ENCODE assay signal across 28 mouse cellular contexts in genomic region chr7:119394050-119394732, GRCm38 (mm10).
DNase-seq lines count a peak whose midpoint lies in the region; ATAC-seq and TF ChIP-seq lines count a peak whose summit lies in the region.
"Had no signal": no experiment of that assay in that cellular context is flagged by ENCODE, and none has a peak within 500 bp of the region (broad histone marks: within the 10 kb centered on the region; RNA-seq: fewer than 3 reads in every experiment).

No protein-coding gene starts in this region.

- H3K4me2 ChIP-seq in hindbrain, embryonic 16.5 days (ENCODE audit: low read length), result no peak overlapping the region
- no peak overlapping the region for H3K4me2 ChIP-seq in hindbrain, postnatal 0 days (ENCODE audit: low read depth, low read length)
- H3K4me2 ChIP-seq in kidney, embryonic 14.5 days (replicated peaks; ENCODE audit: low read depth, low read length), result no peak overlapping the region
- no peak overlapping the region for H3K4me2 ChIP-seq in intestine, embryonic 14.5 days (ENCODE audit: low read length)
- H3K4me2 ChIP-seq: embryonic facial prominence, embryonic 12.5 days; limb, embryonic 15.5 days; liver, embryonic 13.5 days; midbrain, embryonic 15.5 days; neural tube, embryonic 12.5 days had no signal

- peak overlapping the region; percentile 17; the same call in 1 of the 2 replicates for H3K27ac ChIP-seq in hindbrain, embryonic 16.5 days (ENCODE audit: low read depth, low read length)
- no peak overlapping the region for H3K27ac ChIP-seq in hindbrain, postnatal 0 days
- no peak overlapping the region for H3K27ac ChIP-seq in kidney, embryonic 14.5 days (ENCODE audit: low read depth, low read length)
- H3K27ac ChIP-seq in intestine, embryonic 14.5 days (ENCODE audit: low read depth), result no peak overlapping the region
- H3K27ac ChIP-seq: embryonic facial prominence, embryonic 12.5 days; limb, embryonic 10.5 days; limb, embryonic 15.5 days; liver, embryonic 13.5 days; macrophage; midbrain, embryonic 15.5 days; neural tube, embryonic 12.5 days had no signal

- TF ChIP-seq CTCF in hindbrain, postnatal 0 days (IDR thresholded peaks at IDR 0.05; ENCODE audit: low read depth), result no peak

- WGBS in hindbrain, embryonic 16.5 days, result 70% methylated on average over 13 of the region's 13 CpGs
- 68% methylated on average over 13 of the region's 13 CpGs for WGBS in hindbrain, postnatal 0 days
- 74% methylated on average over 13 of the region's 13 CpGs for WGBS in kidney, embryonic 14.5 days
- 48% methylated on average over 13 of the region's 13 CpGs for WGBS in intestine, embryonic 14.5 days

- no peak overlapping the region for H3K9ac ChIP-seq in hindbrain, embryonic 16.5 days (ENCODE audit: low read depth, low read length)
- no peak overlapping the region for H3K9ac ChIP-seq in hindbrain, postnatal 0 days (replicated peaks; ENCODE audit: low read length)
- no peak overlapping the region for H3K9ac ChIP-seq in kidney, embryonic 14.5 days (ENCODE audit: low read depth, low read length)
- no peak overlapping the region for H3K9ac ChIP-seq in intestine, embryonic 14.5 days (ENCODE audit: low read length)
- H3K9ac ChIP-seq: embryonic facial prominence, embryonic 12.5 days; limb, embryonic 15.5 days; liver, embryonic 13.5 days; midbrain, embryonic 15.5 days; neural tube, embryonic 12.5 days had no signal

- DNase-seq in hindbrain, postnatal 0 days (ENCODE audit: low spot score), result no peak
- peak; percentile 25 for DNase-seq in kidney, adult 9 months
- no peak for DNase-seq in intestine, embryonic 14.5 days (ENCODE audit: low spot score)
- peak; percentile 2 for DNase-seq in kidney, postnatal 14 days
- DNase-seq: adrenal gland, adult 8-10 months; cerebellum, adult 8-10 months; cerebellum, postnatal 25 days; gastrocnemius, postnatal 14 days; heart, postnatal 14 days; layer of hippocampus, postnatal 36 days; liver, embryonic 13.5 days; lung, adult 18-20 months; right cerebral cortex, adult 18-20 months; spleen, adult 18-20 months; thymus, postnatal 25 days had no signal

- H3K4me1 ChIP-seq in hindbrain, embryonic 16.5 days (ENCODE audit: control insufficient read depth, insufficient read depth, low read depth, low read length), result no peaks in the 10 kb centered on the region
- H3K4me1 ChIP-seq in hindbrain, postnatal 0 days (ENCODE audit: insufficient read depth, low read length), result no peaks in the 10 kb centered on the region
- H3K4me1 ChIP-seq in kidney, embryonic 14.5 days (ENCODE audit: control insufficient read depth, insufficient read depth, low read length), result no peaks in the 10 kb centered on the region
- no peaks in the 10 kb centered on the region for H3K4me1 ChIP-seq in intestine, embryonic 14.5 days (replicated peaks; ENCODE audit: control insufficient read depth, insufficient read depth, low read length)
- H3K4me1 ChIP-seq: embryonic facial prominence, embryonic 12.5 days; limb, embryonic 10.5 days; limb, embryonic 15.5 days; liver, embryonic 13.5 days; midbrain, embryonic 15.5 days; neural tube, embryonic 12.5 days had no signal

- H3K9me3 ChIP-seq in hindbrain, embryonic 16.5 days (ENCODE audit: control insufficient read depth, low read length), result no peaks in the 10 kb centered on the region
- H3K9me3 ChIP-seq in hindbrain, postnatal 0 days (ENCODE audit: low read length), result no peaks in the 10 kb centered on the region
- H3K9me3 ChIP-seq in kidney, embryonic 14.5 days (ENCODE audit: control insufficient read depth, low read length), result no peaks in the 10 kb centered on the region
- H3K9me3 ChIP-seq in intestine, embryonic 14.5 days (ENCODE audit: control insufficient read depth, low read length), result no peaks in the 10 kb centered on the region
- H3K9me3 ChIP-seq: embryonic facial prominence, embryonic 12.5 days; limb, embryonic 10.5 days; limb, embryonic 15.5 days; liver, embryonic 13.5 days; midbrain, embryonic 15.5 days; neural tube, embryonic 12.5 days had no signal

- no peaks in the 10 kb centered on the region for H3K36me3 ChIP-seq in hindbrain, embryonic 16.5 days (ENCODE audit: control insufficient read depth, insufficient read depth, low read length)
- H3K36me3 ChIP-seq in hindbrain, postnatal 0 days (ENCODE audit: insufficient read depth, low read length), result no peaks in the 10 kb centered on the region
- H3K36me3 ChIP-seq in kidney, embryonic 14.5 days (ENCODE audit: control insufficient read depth, insufficient read depth, low read length), result no peaks in the 10 kb centered on the region
- no peaks in the 10 kb centered on the region for H3K36me3 ChIP-seq in intestine, embryonic 14.5 days (ENCODE audit: control insufficient read depth, insufficient read depth, low read length)
- H3K36me3 ChIP-seq: embryonic facial prominence, embryonic 12.5 days; limb, embryonic 10.5 days; limb, embryonic 15.5 days; liver, embryonic 13.5 days; midbrain, embryonic 15.5 days; neural tube, embryonic 12.5 days had no signal

- 0 out of 2 replicates have a peak, but pooled peaks have one; percentile 17 for ATAC-seq in hindbrain, embryonic 16.5 days
- no peak for ATAC-seq in hindbrain, postnatal 0 days
- no peak for ATAC-seq in kidney, embryonic 14.5 days (ENCODE audit: low FRiP score, low TSS enrichment)
- ATAC-seq in intestine, embryonic 14.5 days (replicated peaks; ENCODE audit: low FRiP score, low TSS enrichment, low read depth), result 0 out of 2 replicates have a peak, but pooled peaks have one; percentile 27
- no peak for ATAC-seq in activated CD4-positive, CD25-positive, alpha-beta regulatory T cell, adult 4 months
- ATAC-seq: CD4-positive, CD25-positive, alpha-beta regulatory T cell, adult 4 months; forebrain, embryonic 14.5 days; lung, postnatal 0 days; midbrain, embryonic 15.5 days had no signal

- no peaks in the 10 kb centered on the region for H3K27me3 ChIP-seq in hindbrain, embryonic 16.5 days (replicated peaks; ENCODE audit: control insufficient read depth, insufficient read depth, low read length)
- no peaks in the 10 kb centered on the region for H3K27me3 ChIP-seq in hindbrain, postnatal 0 days (ENCODE audit: insufficient read depth, low read length)
- no peaks in the 10 kb centered on the region for H3K27me3 ChIP-seq in kidney, embryonic 14.5 days (ENCODE audit: control insufficient read depth, insufficient read depth, low read length)
- H3K27me3 ChIP-seq in intestine, embryonic 14.5 days (replicated peaks; ENCODE audit: control insufficient read depth, insufficient read depth, low read length), result no peaks in the 10 kb centered on the region
- H3K27me3 ChIP-seq: embryonic facial prominence, embryonic 12.5 days; limb, embryonic 15.5 days; liver, embryonic 13.5 days; midbrain, embryonic 15.5 days; neural tube, embryonic 12.5 days had no signal

- H3K4me3 ChIP-seq in hindbrain, embryonic 16.5 days (ENCODE audit: low read length), result no peak overlapping the region
- H3K4me3 ChIP-seq in hindbrain, postnatal 0 days (ENCODE audit: low read length), result no peak overlapping the region
- no peak overlapping the region for H3K4me3 ChIP-seq in kidney, embryonic 14.5 days (ENCODE audit: low read length)
- H3K4me3 ChIP-seq in intestine, embryonic 14.5 days (ENCODE audit: low read depth, low read length), result no peak overlapping the region
- H3K4me3 ChIP-seq: embryonic facial prominence, embryonic 12.5 days; limb, embryonic 10.5 days; limb, embryonic 15.5 days; liver, embryonic 13.5 days; midbrain, embryonic 15.5 days; myocyte; neural tube, embryonic 12.5 days had no signal

Comparison
In these comparisons a context has a peak if more than half of its experiments do, and no peak if none do; other contexts are left out.
1. ATAC-seq: peak in hindbrain, embryonic 16.5 days (single experiment) and intestine, embryonic 14.5 days (single experiment); none in hindbrain, postnatal 0 days (single experiment), kidney, embryonic 14.5 days (single experiment) and activated CD4-positive, CD25-positive, alpha-beta regulatory T cell, adult 4 months (single experiment).
2. DNase-seq: peak in kidney, adult 9 months (single experiment) and kidney, postnatal 14 days (single experiment); none in hindbrain, postnatal 0 days (single experiment) and intestine, embryonic 14.5 days (single experiment).